Mouse (Mus musculus): ENCODE measurements around the gene Sema4d.

Sema4d gene

DNA sequence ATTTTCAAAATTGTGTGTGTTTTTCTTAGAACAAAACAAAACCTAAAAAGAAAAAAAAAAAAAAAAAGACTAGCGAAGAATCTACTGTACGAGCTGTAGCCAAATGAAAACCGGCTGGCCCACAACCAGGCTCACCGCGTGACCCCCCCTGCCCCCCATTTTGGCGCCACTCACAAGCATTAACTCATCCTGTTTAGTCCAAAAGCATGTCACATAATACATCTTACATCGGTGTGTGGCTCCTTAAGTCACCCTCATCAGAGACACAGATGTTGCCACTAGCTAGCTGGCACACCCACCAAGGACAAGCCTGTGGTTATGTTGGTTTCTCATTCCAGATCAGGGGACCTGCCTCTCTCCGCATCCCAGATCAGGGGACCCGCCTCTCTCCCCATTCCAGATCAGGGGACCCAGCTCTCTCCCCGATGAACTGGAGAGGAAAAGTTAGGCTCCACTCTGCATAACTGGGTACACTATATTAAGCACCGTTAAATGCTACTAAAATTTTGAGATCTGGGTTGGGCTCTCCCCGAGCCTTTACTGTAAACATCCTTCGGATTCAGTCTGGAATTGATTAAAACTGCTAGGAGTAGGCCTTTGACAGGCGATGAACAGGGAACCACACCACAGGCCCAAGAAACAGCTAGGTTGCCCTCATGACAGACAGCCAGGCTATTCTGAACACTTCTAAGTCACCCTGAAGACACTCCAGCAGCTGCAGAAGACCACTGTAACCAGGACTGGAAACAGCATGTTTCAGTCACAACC lies 43.8 kb downstream of the Sema4d start:
- no peak for DNase-seq

DNA sequence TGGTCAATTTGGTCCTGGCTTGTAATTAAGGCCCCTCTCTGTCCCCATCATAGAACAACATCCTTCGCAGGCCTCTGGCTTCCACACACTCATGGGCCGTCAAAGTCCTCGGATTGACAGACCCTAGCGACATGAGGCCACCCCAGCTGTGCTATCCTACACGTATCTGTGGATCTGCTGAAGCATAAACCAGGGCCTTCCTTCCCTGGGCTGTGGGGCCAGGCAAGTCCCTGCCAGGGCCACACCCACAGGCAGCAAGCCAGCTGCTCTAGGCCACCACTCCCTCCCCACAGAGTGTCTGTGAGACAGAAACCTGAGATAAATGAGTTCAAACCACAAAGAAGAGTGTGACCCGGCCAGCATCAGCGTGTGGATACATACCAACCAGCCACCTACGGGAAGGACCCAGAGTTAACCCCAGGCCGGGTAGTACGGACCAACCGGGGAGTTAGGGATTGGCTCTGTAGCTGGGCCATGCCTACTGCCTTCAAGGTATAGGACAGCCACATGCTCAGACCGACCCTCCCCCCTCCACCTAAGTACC lies 45.5 kb downstream of the Sema4d start:
- peak; percentile 64 to 70 for DNase-seq

DNA sequence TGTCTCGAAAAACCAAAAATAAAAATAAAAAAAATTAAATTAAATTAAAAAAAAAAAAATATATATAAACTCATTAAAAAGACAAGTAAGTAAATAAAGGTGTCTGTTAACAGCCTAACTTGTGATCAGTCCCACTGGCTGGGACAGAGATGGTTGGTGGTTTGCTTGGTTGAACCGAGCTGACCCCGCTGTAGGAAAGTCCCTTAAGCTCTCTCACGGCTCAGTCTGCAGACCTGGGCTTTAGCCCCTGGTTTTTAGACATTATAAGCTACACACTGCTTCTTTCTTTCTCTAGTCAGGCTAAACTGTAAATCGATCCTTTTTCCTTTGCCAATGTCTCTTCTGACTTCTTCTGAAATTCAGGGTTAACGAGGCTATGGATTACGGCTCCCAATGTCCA lies 46.5 kb downstream of the Sema4d start:
- no peak for DNase-seq

- no peak for DNase-seq
These were observed 47.7 kb downstream of the Sema4d start for GRCm38 (mm10) chr13:51745862-51746261.

- DNase-seq = no peak
These were observed 49.7 kb downstream of the Sema4d start for GRCm38 (mm10) chr13:51743855-51744254.

- DNase-seq = peak in 1 of 2 experiments; percentile 39
These were observed 50.9 kb downstream of the Sema4d start for GRCm38 (mm10) chr13:51742551-51743052.

- DNase-seq = no peak
These were observed 52.8 kb downstream of the Sema4d start for GRCm38 (mm10) chr13:51740776-51741175.

- DNase-seq = peak; percentile 64 to 70
These were observed 53.8 kb downstream of the Sema4d start for GRCm38 (mm10) chr13:51739713-51740112.

- DNase-seq = no peak
These were observed 54.9 kb downstream of the Sema4d start for GRCm38 (mm10) chr13:51738531-51739117.

DNA sequence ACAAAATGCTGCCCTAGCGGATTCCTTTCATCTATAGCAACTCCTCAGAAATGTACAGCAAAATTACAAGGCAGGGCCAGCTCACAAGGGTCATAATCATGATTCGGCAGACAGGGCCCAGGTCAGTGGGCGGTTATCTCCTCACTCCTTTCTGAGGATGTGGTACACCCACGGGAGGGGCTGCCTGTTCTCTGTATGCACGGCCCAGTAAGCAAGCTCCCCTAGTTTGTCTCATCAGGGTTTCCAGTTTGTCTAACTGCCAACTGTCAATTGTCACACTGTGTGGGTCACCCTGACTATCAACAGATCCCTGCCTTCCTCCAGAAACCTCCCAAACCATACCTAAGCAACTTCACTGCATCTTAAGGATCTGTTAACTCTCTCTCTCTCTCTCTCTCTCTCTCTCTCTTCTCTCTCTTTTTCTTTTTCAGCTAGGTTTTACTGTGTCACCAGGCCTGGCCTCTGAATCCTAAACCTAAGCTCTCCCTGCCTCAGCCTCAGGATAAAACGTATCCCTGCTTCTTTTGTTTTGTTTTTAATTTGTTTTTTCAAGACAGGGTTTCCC lies 55.5 kb downstream of the Sema4d start:
- no peak for DNase-seq

DNA sequence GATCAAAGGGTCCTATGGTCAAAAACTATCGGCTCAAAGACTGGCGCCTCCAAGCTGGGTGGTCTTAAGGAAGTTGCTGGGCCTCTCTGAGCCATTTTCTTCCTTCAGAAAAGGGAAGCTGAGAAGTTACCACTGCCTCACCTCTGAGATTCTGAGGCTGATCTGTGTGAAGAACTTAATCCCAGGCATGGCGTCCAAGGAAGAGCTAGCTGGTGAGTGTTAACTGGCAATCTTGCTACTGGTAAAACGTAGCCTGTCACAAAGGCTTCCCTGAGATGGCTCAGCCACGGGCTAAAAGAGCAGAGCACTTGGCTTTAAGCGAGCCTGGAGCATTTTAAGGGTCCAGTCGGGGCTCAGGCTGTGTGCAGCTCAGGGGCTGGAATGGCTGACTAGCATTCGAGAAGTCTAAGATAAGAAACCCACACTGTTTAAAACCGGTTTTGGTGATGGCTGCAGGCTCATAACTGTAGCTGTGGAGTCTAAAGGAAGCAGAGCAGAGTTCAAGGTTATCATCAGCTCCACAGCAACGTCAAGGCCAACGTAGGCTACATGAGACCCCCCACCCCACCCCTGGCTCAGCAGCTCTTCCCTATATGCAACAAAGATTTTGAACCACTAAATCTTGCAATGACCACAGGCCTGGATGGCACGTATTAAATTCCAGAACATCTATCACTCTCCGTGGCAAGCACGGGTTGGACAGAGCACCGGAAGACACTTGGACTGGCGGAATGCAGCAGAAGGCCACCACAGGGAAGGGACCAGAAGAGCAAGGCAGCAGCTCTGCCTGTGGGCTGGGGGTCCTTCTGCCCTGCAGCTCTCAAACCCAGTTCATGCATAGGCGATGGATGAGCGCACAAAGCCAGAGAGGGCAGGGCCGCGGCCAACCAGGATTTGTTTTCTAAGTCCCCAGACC lies 56.3 kb downstream of the Sema4d start:
- no peak for DNase-seq

GRCm38 (mm10) chr13:51736007-51736911 lies 57.3 kb downstream of the Sema4d start:
- DNase-seq = no peak

DNA sequence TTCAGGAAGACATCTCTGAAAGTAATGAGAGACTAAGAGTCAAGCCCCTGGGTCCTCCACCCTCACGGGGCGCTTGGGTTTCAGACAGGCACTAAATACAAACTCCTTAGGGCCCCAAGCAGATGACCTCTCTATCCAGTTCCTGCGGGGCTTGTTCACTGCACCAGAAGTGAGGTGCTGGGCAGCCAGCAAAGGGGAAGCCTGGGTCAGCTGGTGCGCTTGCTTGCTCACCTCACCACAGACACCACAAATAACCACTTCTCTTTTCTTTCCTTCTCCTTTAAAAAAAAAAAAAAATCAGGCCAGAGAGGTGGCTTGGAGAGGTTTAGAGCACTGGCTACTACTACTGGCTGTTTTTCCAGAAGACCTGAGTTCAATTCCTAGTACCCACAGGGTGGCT lies 59.0 kb downstream of the Sema4d start:
- DNase-seq = no peak

DNA sequence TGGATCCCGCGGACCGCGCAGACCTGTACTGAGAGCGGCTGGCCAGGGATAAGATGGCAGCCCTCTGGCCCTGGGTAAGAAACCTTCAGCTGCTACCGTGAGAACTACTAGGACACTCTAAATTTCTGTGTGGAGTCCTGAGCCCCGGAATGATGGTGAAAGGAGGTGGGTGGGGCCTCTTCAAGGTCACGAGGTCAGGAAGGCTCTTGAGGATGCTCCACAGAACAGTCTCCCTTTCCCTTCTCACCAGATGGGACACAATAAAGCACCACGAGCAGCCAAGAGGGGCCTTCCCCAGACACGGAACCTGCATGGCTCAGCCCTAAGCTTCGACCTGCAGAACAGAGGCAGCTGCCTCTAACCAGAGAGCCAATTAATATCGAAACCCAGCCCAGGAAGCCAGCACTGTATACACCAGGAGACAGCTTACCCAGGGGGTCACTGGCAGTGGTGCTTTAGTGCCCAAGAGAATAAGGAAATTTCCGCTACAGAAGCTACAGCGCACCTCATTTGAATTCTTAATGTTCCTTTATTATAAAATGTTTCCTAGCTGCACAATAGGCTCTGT lies 61.4 kb downstream of the Sema4d start:
- DNase-seq = no peak

- no peak for DNase-seq
These were observed 62.1 kb downstream of the Sema4d start for GRCm38 (mm10) chr13:51731474-51731873.

DNA sequence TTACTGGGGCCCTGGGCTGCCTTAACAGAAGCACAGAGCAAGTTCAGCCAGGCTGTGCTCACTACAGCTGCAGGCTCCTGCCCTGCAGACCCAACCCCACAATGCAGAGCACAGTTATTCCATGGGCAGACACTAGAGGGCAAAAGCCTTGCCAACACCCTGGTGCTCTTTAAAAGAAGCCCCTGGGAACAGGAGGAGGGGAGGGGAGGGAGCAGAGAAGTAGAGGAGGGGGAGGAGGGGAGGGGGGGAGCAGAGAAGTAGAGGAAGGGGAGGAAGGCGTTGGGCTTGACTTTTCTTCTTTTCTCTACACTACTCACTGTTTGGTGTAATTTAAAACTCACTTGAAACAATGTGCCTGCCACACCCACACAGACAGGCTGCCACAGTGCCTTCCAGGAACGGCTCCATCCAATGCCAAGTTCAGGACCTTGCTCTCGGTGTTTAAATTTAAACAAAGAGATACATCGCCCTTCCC lies 63.6 kb downstream of the Sema4d start:
- DNase-seq = no peak

DNA sequence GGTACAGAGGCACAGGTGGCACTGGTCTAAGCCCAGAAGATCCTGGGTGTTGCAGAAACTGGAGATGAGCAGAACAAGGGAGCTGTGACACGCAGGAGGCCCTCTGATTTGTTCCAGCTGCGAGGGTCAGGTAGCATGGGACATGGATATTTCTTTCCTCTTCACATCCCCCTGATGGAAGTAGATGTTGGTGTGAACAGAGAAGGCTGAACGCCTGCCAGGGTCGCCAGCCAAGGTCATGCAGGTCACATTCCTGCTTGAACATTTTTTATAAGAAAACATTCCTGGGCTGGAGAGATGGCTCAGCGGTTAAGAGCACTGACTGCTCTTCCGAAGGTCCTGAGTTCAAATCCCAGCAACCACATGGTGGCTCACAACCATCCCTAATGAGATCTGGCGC lies 66.2 kb downstream of the Sema4d start:
- DNase-seq = no peak

DNA sequence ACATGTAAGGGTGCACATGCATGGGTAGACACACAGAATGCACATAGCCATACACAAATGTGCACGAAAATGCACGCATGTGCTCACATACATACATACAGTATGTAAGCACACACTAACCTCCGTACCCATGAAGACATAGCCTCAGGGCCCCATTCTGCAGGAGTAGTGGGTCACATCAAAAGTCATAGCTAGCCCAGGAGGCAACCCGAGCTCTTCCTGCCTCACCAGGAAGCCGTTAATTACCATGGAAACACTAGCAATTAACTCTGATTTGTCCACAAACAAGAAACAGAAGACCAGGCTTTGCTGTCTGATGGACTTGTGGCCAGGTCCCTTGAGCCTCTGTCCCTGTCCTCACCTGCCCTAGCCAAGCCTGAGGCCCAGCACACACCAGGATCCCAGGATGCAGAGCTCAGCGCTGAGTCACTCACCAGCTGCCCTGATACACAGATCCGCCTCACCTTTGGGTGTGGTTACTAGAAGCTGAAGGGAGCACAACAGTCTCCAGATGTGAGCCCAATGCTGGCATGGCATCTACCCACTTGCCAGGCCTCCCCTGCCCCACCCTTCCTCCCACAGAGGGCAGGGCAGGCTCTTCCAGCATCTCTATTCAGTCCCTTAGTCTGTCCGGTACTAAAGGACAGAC lies 67.5 kb downstream of the Sema4d start:
- DNase-seq = no peak

- no peak for DNase-seq
These were observed 68.1 kb downstream of the Sema4d start for GRCm38 (mm10) chr13:51725446-51725845.

- no peak for DNase-seq
These were observed 69.0 kb downstream of the Sema4d start for GRCm38 (mm10) chr13:51724566-51724965.

- DNase-seq = no peak
These were observed 70.4 kb downstream of the Sema4d start for GRCm38 (mm10) chr13:51723114-51723513.
